In the genomic region with DNA sequence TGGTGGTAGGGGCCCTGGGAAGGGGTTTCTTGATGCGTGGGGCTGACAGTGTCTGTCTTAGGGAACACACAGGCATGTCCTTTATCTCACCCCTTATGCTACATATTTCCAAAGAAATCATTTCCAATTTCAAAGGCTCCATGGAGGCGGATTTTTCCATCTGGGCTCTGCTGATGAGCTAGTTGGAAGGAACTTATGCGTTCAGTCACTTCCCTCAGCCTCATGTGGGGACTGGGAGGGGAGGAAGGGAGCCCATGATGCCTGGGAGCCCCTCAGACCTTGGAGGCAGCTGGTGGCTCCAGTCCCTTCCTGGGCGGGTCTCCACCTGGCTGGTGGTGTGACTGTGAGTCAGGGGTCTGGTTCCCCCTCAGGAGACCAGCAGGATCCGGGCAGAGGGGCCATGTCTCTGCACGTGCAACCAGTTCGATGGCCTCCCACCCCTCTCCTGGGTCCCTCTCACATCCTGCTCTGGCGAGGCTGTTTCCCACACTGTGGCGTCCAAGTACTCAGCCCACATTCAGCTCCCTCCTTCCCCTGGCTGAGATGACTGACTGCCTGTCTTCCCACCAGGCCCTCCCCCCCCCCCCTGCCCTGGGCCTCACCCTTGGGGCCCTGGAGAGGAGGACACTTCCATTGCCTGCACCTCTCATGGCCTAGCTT, we compare ENCODE assay signal across 12 mouse cellular contexts. TPM values are rescaled to one million over a fixed set of nuclear protein-coding genes. Genes with fewer than 3 reads are reported as not detected.
DNase-seq lines count a peak whose midpoint lies in the region; ATAC-seq and TF ChIP-seq lines count a peak whose summit lies in the region.
"Had no signal": no experiment of that assay in that cellular context is flagged by ENCODE, and none has a peak within 500 bp of the region (broad histone marks: within the 10 kb centered on the region; RNA-seq: fewer than 3 reads in every experiment).

No protein-coding gene starts in this region.

- 0 out of 2 replicates have a peak, but pooled peaks have one; percentile 11 for ATAC-seq in heart, embryonic 16.5 days (replicated peaks; ENCODE audit: extremely low read depth, insufficient read depth, low FRiP score)
- ATAC-seq in heart, embryonic 12.5 days (ENCODE audit: insufficient number of reproducible peaks, low FRiP score), result no peak
- ATAC-seq in lung, embryonic 15.5 days (ENCODE audit: borderline replicate concordance, extremely low read depth, low FRiP score, low TSS enrichment), result peak; percentile 41; the same call in 1 of the 2 replicates
- ATAC-seq in lung, postnatal 0 days, result no peak
- peak; percentile 11; the same call in 1 of the 2 replicates for ATAC-seq in stomach, postnatal 0 days (ENCODE audit: low FRiP score, low TSS enrichment)

- WGBS in heart, embryonic 16.5 days, result 62% methylated on average over 9 of the region's 9 CpGs
- 73% methylated on average over 9 of the region's 9 CpGs for WGBS in heart, embryonic 12.5 days
- WGBS in lung, embryonic 15.5 days, result 56% methylated on average over 9 of the region's 9 CpGs
- 46% methylated on average over 9 of the region's 9 CpGs for WGBS in lung, postnatal 0 days
- whole genome bisulfite sequencing in stomach, postnatal 0 days, result 52% methylated on average over 9 of the region's 9 CpGs
- 80% methylated on average over 9 of the region's 9 CpGs for WGBS in cerebellum, adult 2 months

- H3K4me2 ChIP-seq in heart, embryonic 16.5 days (ENCODE audit: low read depth, low read length), result no peak overlapping the region
- no peak overlapping the region for H3K4me2 ChIP-seq in heart, embryonic 12.5 days
- no peak overlapping the region for H3K4me2 ChIP-seq in lung, embryonic 15.5 days
- no peak overlapping the region for H3K4me2 ChIP-seq in lung, postnatal 0 days (replicated peaks; ENCODE audit: low read depth, low read length)
- H3K4me2 ChIP-seq in stomach, postnatal 0 days (replicated peaks; ENCODE audit: low read depth), result no peak overlapping the region

- TF ChIP-seq CTCF in lung, postnatal 0 days (IDR thresholded peaks at IDR 0.05), result no peak
- TF ChIP-seq CTCF in stomach, postnatal 0 days (IDR thresholded peaks at IDR 0.05; ENCODE audit: low read depth), result no peak
- TF ChIP-seq CTCF in cerebellum, adult 2 months (IDR thresholded peaks at IDR 0.05; ENCODE audit: borderline replicate concordance, insufficient read depth, low read depth, low read length), result no peak

- DNase-seq in lung, postnatal 0 days (ENCODE audit: low spot score), result no peak
- DNase-seq in layer of hippocampus, postnatal 36 days, result peak; percentile 20 to 37
- peak; percentile 23 for DNase-seq in stomach, postnatal 0 days (ENCODE audit: low spot score)
- DNase-seq in cerebellum, adult 2 months, result no peak
- DNase-seq in kidney, adult 11 months, result no peak
- DNase-seq: adrenal gland, postnatal 36 days; cerebellum, adult 9-11 months; heart, postnatal 14 days; kidney, adult 9 months had no signal

- H3K27ac ChIP-seq in heart, embryonic 16.5 days (ENCODE audit: low read length), result peak overlapping the region; percentile 33; the same call in 1 of the 2 replicates
- no peak overlapping the region for H3K27ac ChIP-seq in heart, embryonic 12.5 days (ENCODE audit: poor library complexity, severe bottlenecking)
- no peak overlapping the region for H3K27ac ChIP-seq in lung, embryonic 15.5 days
- H3K27ac ChIP-seq in lung, postnatal 0 days (ENCODE audit: low read length), result no peak overlapping the region
- 0 out of 2 replicates have a peak overlapping the region, but pooled peaks have one; percentile 35 for H3K27ac ChIP-seq in stomach, postnatal 0 days (replicated peaks)
- H3K27ac ChIP-seq in cerebellum, adult 2 months (ENCODE audit: insufficient read depth, low read length), result no peak overlapping the region

- H3K9me3 ChIP-seq in heart, embryonic 16.5 days (replicated peaks; ENCODE audit: control insufficient read depth, low read length), result no peaks in the 10 kb centered on the region
- H3K9me3 ChIP-seq in heart, embryonic 12.5 days (replicated peaks), result no peaks in the 10 kb centered on the region
- H3K9me3 ChIP-seq in lung, embryonic 15.5 days, result no peaks in the 10 kb centered on the region
- H3K9me3 ChIP-seq in lung, postnatal 0 days (ENCODE audit: low read length), result no peaks in the 10 kb centered on the region
- no peaks in the 10 kb centered on the region for H3K9me3 ChIP-seq in stomach, postnatal 0 days (ENCODE audit: control insufficient read depth, low read length)

- H3K4me1 ChIP-seq in heart, embryonic 16.5 days (ENCODE audit: control insufficient read depth, insufficient read depth, low read length), result peaks cover 5% of the 10 kb centered on the region; the same call in 1 of the 2 replicates
- H3K4me1 ChIP-seq in heart, embryonic 12.5 days (replicated peaks), result peaks cover 42% of the 10 kb centered on the region
- peaks cover 13% of the 10 kb centered on the region for H3K4me1 ChIP-seq in lung, embryonic 15.5 days
- 0 out of 2 replicates have a peak, but pooled peaks cover 3% of the 10 kb centered on the region for H3K4me1 ChIP-seq in lung, postnatal 0 days (ENCODE audit: insufficient read depth, low read depth, low read length)
- no peaks in the 10 kb centered on the region for H3K4me1 ChIP-seq in stomach, postnatal 0 days (replicated peaks; ENCODE audit: control insufficient read depth, insufficient read depth)
- no peaks in the 10 kb centered on the region for H3K4me1 ChIP-seq in cerebellum, adult 2 months (ENCODE audit: control insufficient read depth, insufficient read depth, low read length)

- no peak for TF ChIP-seq EP300 in lung, postnatal 0 days (IDR thresholded peaks at IDR 0.05)
- no peak for TF ChIP-seq EP300 in stomach, postnatal 0 days (optimal IDR thresholded peaks at IDR 0.05)

- H3K4me3 ChIP-seq in heart, embryonic 16.5 days (ENCODE audit: low read length), result no peak overlapping the region
- H3K4me3 ChIP-seq in heart, embryonic 12.5 days, result no peak overlapping the region
- no peak overlapping the region for H3K4me3 ChIP-seq in lung, embryonic 15.5 days
- no peak overlapping the region for H3K4me3 ChIP-seq in lung, postnatal 0 days (ENCODE audit: low read depth, low read length)
- H3K4me3 ChIP-seq in stomach, postnatal 0 days (ENCODE audit: low read depth, low read length), result no peak overlapping the region
- no peak overlapping the region for H3K4me3 ChIP-seq in cerebellum, adult 2 months (replicated peaks; ENCODE audit: insufficient read depth, low read depth, low read length)

- no peaks in the 10 kb centered on the region for H3K27me3 ChIP-seq in heart, embryonic 16.5 days (ENCODE audit: control insufficient read depth, insufficient read depth, low read length)
- no peaks in the 10 kb centered on the region for H3K27me3 ChIP-seq in heart, embryonic 12.5 days (replicated peaks)
- no peaks in the 10 kb centered on the region for H3K27me3 ChIP-seq in lung, embryonic 15.5 days
- H3K27me3 ChIP-seq in lung, postnatal 0 days (replicated peaks; ENCODE audit: insufficient read depth, low read length), result no peaks in the 10 kb centered on the region
- no peaks in the 10 kb centered on the region for H3K27me3 ChIP-seq in stomach, postnatal 0 days (ENCODE audit: control insufficient read depth, insufficient read depth, low read length)
- H3K27me3 ChIP-seq in cerebellum, adult 2 months (ENCODE audit: control insufficient read depth, insufficient read depth, low read length), result no peaks in the 10 kb centered on the region

- no peak overlapping the region for H3K9ac ChIP-seq in heart, embryonic 16.5 days (ENCODE audit: low read length)
- H3K9ac ChIP-seq in heart, embryonic 12.5 days, result no peak overlapping the region
- H3K9ac ChIP-seq in lung, embryonic 15.5 days, result no peak overlapping the region
- no peak overlapping the region for H3K9ac ChIP-seq in lung, postnatal 0 days (replicated peaks; ENCODE audit: low read depth)
- H3K9ac ChIP-seq in stomach, postnatal 0 days (ENCODE audit: low read length), result no peak overlapping the region

- TF ChIP-seq POLR2A in cerebellum, adult 2 months (IDR thresholded peaks at IDR 0.05; ENCODE audit: borderline replicate concordance, insufficient read depth, low read length), result no peak

- no peaks in the 10 kb centered on the region for H3K36me3 ChIP-seq in heart, embryonic 16.5 days (ENCODE audit: control insufficient read depth, insufficient read depth)
- no peaks in the 10 kb centered on the region for H3K36me3 ChIP-seq in heart, embryonic 12.5 days
- H3K36me3 ChIP-seq in lung, embryonic 15.5 days, result no peaks in the 10 kb centered on the region
- no peaks in the 10 kb centered on the region for H3K36me3 ChIP-seq in lung, postnatal 0 days (ENCODE audit: insufficient read depth, low read length)
- H3K36me3 ChIP-seq in stomach, postnatal 0 days (ENCODE audit: control insufficient read depth, insufficient read depth, low read length), result no peaks in the 10 kb centered on the region

RNA-seq across cellular contexts. Expression of a gene that starts 55.9 kb away (rescaled TPM):
- polyA plus RNA-seq in heart, embryonic 16.5 days (2015; fragmentation: Nextera tagmentation; extraction: Ambion mirVana), result 14.2 and 20.0 TPM in 2 replicates
- polyA plus RNA-seq in heart, embryonic 12.5 days (2016; fragmentation: Nextera tagmentation; extraction: Ambion mirVana), result 12.0 and 15.2 TPM in 2 replicates
- polyA plus RNA-seq in lung, embryonic 15.5 days (2015; fragmentation: Nextera tagmentation; extraction: Ambion mirVana), result 22.8 and 28.3 TPM in 2 replicates
- polyA plus RNA-seq in lung, postnatal 0 days (2015; fragmentation: Nextera tagmentation; extraction: Ambion mirVana), result 15.2 and 15.7 TPM in 2 replicates
- 10 to 100 TPM in 1 of 2 experiments, 1 to 10 TPM in 1; 4.8 to 13.8 TPM for total RNA-seq in layer of hippocampus, postnatal 36 days (2021)
- 17.7 and 19.4 TPM in 2 replicates for polyA plus RNA-seq in stomach, postnatal 0 days (2015; fragmentation: Nextera tagmentation; extraction: Ambion mirVana)
- polyA plus RNA-seq in cerebellum, adult 2 months (2012; rRNA removed), result 81.9 and 87.2 TPM in 2 replicates

Comparison
In these comparisons a context has a peak if more than half of its experiments do, and no peak if none do; other contexts are left out.
1. ATAC-seq: peak in heart, embryonic 16.5 days (single experiment), lung, embryonic 15.5 days (single experiment) and stomach, postnatal 0 days (single experiment); none in heart, embryonic 12.5 days (single experiment) and lung, postnatal 0 days (single experiment).
2. H3K27ac ChIP-seq: peak in heart, embryonic 16.5 days (single experiment) and stomach, postnatal 0 days (single experiment); none in heart, embryonic 12.5 days (single experiment), lung, embryonic 15.5 days (single experiment), lung, postnatal 0 days (single experiment) and cerebellum, adult 2 months (single experiment).
3. DNase-seq: peak in layer of hippocampus, postnatal 36 days (2 of 2) and stomach, postnatal 0 days (single experiment); none in lung, postnatal 0 days (single experiment), cerebellum, adult 2 months (0 of 2) and kidney, adult 11 months (single experiment).